Mouse (Mus musculus) cerebellum, adult 8-10 months (tissue): Measurements from ENCODE around the gene Ncan.

ENCODE experiments used
- DNase-seq: peaks from one replicate; pipeline ENCODE4 v3.0.0; 2022

Ncan gene

GRCm38 (mm10) chr8:70128435-70128834 is 7.8 kb upstream of the Ncan start:
- DNase-seq = no peak

GRCm38 (mm10) chr8:70124992-70125391 is 4.3 kb upstream of the Ncan start:
- no peak for DNase-seq

GRCm38 (mm10) chr8:70122863-70123262 is 2.2 kb upstream of the Ncan start:
- no peak for DNase-seq

GRCm38 (mm10) chr8:70118726-70119700 is 1.7 kb downstream of the Ncan start:
- DNase-seq = no peak

- no peak for DNase-seq
Measured at GRCm38 (mm10) chr8:70117611-70118010, 3.1 kb downstream of the Ncan start.

- no peak for DNase-seq
Measured at GRCm38 (mm10) chr8:70114892-70115291, 5.8 kb downstream of the Ncan start.

- DNase-seq = no peak
Measured at GRCm38 (mm10) chr8:70114488-70114887, 6.2 kb downstream of the Ncan start.

- no peak for DNase-seq
Measured at GRCm38 (mm10) chr8:70112401-70113016, 8.2 kb downstream of the Ncan start.

- no peak for DNase-seq
Measured at GRCm38 (mm10) chr8:70111192-70111795, 9.4 kb downstream of the Ncan start.

- no peak for DNase-seq
Measured at GRCm38 (mm10) chr8:70110451-70110850, 10.2 kb downstream of the Ncan start.

- no peak for DNase-seq
Measured at GRCm38 (mm10) chr8:70104922-70105321, 15.8 kb downstream of the Ncan start.

- peak; percentile 45 for DNase-seq
Measured at GRCm38 (mm10) chr8:70104506-70104905, 16.2 kb downstream of the Ncan start.

GRCm38 (mm10) chr8:70100241-70100640 is 20.4 kb downstream of the Ncan start:
- no peak for DNase-seq

GRCm38 (mm10) chr8:70099276-70099675 is 21.4 kb downstream of the Ncan start:
- DNase-seq = no peak

GRCm38 (mm10) chr8:70092786-70093185 is 27.9 kb downstream of the Ncan start:
- no peak for DNase-seq

GRCm38 (mm10) chr8:70089296-70089960 is 31.2 kb downstream of the Ncan start:
- no peak for DNase-seq

- DNase-seq = peak; percentile 39
Measured at GRCm38 (mm10) chr8:70087836-70088650, 32.6 kb downstream of the Ncan start.

GRCm38 (mm10) chr8:70087237-70087636 is 33.4 kb downstream of the Ncan start:
- no peak for DNase-seq

GRCm38 (mm10) chr8:70086151-70086550 is 34.5 kb downstream of the Ncan start:
- DNase-seq = no peak

GRCm38 (mm10) chr8:70084191-70085065 is 36.2 kb downstream of the Ncan start:
- peak; percentile 47 for DNase-seq

GRCm38 (mm10) chr8:70083285-70083684 is 37.4 kb downstream of the Ncan start, which contains the start of gene Hapln4:
Gene Hapln4, plus strand, starts transcription at chr8:70083457.
- peak; percentile 89 for DNase-seq
